Mouse (Mus musculus) layer of hippocampus, postnatal 14 days (tissue): ENCODE measurements around the gene Prdm4. TPM values are rescaled to one million over a fixed set of nuclear protein-coding genes. Genes with fewer than 3 reads are reported as not detected.

ENCODE experiments used
- DNase-seq, 2 experiments: peaks; one replicate each; pipeline ENCODE4 v3.0.0; 2021 to 2022; ENCODE audit warnings: low spot score in 2 of 2, mixed read lengths in 1 of 2
- total RNA-seq, 2 experiments: library from RNA; stranded (reverse); gene quantifications; 2 replicates each; pipeline ENCODE4 v1.2.3; 2021

Gene Prdm4
- total RNA-seq, 2 experiments from 2014 or later = 28.6 to 29.1 TPM

DNA sequence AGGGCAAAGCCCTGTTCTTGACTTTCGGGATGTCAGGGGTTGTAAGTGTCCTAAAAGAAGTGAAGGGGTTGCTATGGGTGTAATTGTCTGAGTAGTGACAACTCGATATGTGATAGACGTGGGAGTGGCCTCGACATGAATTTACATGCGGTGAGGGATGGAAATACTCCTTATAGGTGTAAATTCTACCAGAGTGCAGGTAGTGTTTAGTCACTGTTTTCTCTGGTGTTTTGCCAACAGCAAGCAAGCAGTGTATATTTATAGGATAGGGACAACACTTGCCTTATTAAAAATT is 44.5 kb downstream of the Prdm4 start:
- no peak for DNase-seq

DNA sequence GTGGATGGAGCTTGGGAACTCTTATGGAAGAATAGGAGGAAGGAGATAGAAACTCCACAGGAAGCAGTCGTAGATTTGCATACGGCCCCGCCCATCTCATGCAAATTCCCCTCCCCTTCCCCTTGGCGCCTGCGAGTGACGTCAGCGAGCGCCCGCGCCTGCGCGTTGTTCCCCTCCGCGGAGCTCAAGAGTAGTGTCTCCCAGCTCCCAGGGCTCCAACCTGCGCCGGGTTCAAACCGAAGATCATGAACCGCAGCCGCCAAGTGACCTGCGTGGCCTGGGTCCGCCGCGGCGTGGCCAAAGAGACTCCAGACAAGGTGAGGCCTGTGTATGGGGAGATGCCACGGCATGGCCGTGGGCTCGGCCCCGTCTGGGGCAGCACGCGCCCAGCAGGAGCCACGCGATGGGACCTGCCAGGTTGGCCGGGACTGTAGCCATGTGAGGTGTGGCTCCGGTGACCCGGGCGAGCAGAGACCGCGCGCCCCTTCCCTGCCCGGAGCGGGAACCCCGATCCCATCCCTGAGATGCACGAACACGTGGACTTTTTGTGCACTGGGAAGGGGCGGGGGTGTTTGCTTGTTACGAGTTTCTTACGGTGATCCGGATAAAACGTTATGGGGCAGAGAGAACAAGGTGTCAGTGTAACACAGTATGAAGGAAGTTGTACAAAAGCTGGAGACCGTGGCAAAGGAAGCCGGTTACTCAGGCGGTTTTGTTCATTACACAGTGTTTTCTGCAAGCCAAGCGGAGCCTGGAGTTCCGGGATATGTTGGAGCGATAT is 45.1 kb downstream of the Prdm4 start:
- DNase-seq = peak; percentile 87 to 93

DNA sequence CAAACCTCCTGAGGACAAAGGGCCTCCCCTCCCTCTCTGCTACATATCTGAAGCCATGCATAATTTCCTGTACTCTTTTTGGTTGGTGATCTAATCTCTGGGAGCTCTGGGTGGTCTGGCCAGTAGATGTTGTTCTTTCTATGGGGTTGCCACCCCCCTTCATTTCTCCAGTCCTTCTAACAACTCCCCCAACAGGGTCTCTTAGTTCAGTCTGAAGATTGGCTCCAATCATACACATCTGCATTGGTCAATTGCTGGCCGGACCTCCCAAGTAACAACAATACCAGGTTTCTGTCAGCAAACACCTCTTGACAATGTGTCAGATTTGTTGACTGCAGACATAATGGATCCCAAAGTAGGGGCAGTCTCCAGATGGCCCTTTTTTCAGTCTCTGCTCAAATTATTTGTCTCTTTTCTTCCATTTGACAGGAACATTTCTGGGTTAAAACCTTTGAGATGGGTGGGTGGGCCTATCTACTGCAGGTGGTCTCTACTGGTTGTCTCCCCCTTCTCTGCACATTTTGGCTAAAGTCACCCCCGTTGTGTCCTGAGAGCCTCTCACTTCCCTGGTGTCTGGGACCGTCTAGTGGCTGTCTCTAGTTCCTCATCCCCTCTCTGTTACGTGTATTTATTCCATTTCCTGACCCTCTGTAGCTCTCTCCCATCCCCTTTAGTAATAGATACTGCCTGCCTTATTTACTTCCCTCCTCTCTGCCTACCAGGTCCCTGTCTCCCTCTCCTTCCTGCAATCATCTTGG is 70.7 kb downstream of the Prdm4 start:
- no peak for DNase-seq

Other genes starting within 250 kb of the Prdm4 start
- gene Pwp1, start 87.6 kb downstream of the Prdm4 start, total RNA-seq = 10 to 100 TPM; 18.8 to 20.4 TPM
- under 1 TPM; 0.37 to 0.38 TPM for gene Ascl4, start 10.5 kb upstream of the Prdm4 start, total RNA-seq
- 100 to 1,000 TPM in 1 of 2 experiments, 10 to 100 TPM in 1; 98.4 to 106 TPM for gene Rtcb, start 40.7 kb upstream of the Prdm4 start, total RNA-seq
- gene Bpifc, start 94.8 kb upstream of the Prdm4 start, total RNA-seq = not detected
- gene Fbxo7, start 104.8 kb upstream of the Prdm4 start, total RNA-seq = 10 to 100 TPM; 25.4 to 25.7 TPM